Mouse (Mus musculus) hindbrain, embryonic 14.5 days (tissue): Measurements from ENCODE around the gene Tlr7. TPM values are rescaled to one million over a fixed set of nuclear protein-coding genes. Genes with fewer than 3 reads are reported as not detected.
"Not testable (repeated sequence)": the region's sequence is repeated elsewhere in the genome, so short reads cannot be mapped to it uniquely, and the experiment has no call there.

Experiments used
- ATAC-seq: fragments of 200-750 bp; cut with Nextera tagmentation; 2 replicates; pipeline ENCODE4 v1.8.0; 2017; ENCODE audit warnings: moderate number of reproducible peaks, mild to moderate bottlenecking, moderate TSS enrichment, moderate library complexity; ENCODE audit not compliant: low FRiP score
- DNase-seq: peaks from one replicate; pipeline ENCODE4 v3.0.0-alpha.2; 2015; ENCODE audit warnings: low spot score
- H3K27ac ChIP-seq: fragments of 300-500 bp; sonication (generic); 2 replicates; pipeline ENCODE4 v1.5.1; 2014; ENCODE audit warnings: mild to moderate bottlenecking, moderate library complexity
- H3K27me3 ChIP-seq: fragments of 300-500 bp; sonication (generic); 2 replicates; pipeline ENCODE4 v1.6.1; 2014; ENCODE audit warnings: mild to moderate bottlenecking, low read length, mixed read lengths; ENCODE audit not compliant: control insufficient read depth, insufficient read depth
- H3K36me3 ChIP-seq: fragments of 300-500 bp; sonication (generic); replicated peaks from 2 replicates; pipeline ENCODE4 v1.6.1; 2014; ENCODE audit not compliant: control insufficient read depth, insufficient read depth
- H3K4me1 ChIP-seq: fragments of 300-500 bp; sonication (generic); replicated peaks from 2 replicates; pipeline ENCODE4 v1.6.1; 2014; ENCODE audit warnings: antibody characterized with exemption, low read length, mixed read lengths; ENCODE audit not compliant: control insufficient read depth, insufficient read depth
- H3K4me2 ChIP-seq: fragments of 300-500 bp; sonication (generic); replicated peaks from 2 replicates; pipeline ENCODE4 v1.6.1; 2014; ENCODE audit warnings: mild to moderate bottlenecking, moderate library complexity
- H3K4me3 ChIP-seq: fragments of 300-500 bp; sonication (generic); replicated peaks from 2 replicates; pipeline ENCODE4 v1.5.1; 2014; ENCODE audit warnings: mild to moderate bottlenecking, low read length
- H3K9ac ChIP-seq: fragments of 300-500 bp; sonication (generic); 2 replicates; pipeline ENCODE4 v1.6.1; 2014
- H3K9me3 ChIP-seq: fragments of 300-500 bp; sonication (generic); 2 replicates; pipeline ENCODE4 v1.6.1; 2016; ENCODE audit warnings: low read length; ENCODE audit not compliant: control insufficient read depth
- WGBS: fragments of 180-500 bp; shearing (Covaris S2); extraction: QIAGEN DNeasy Blood & Tissue Kit; methylation state at CpG from one replicate; pipeline ENCODE4 v1.1.7; 2014; 5-methylcytosine and 5-hydroxymethylcytosine counted together
- polyA plus RNA-seq: library from polyadenylated mRNA; unstranded; fragments of >200 nt; fragmentation: Nextera tagmentation; extraction: Ambion mirVana; gene quantifications from 2 replicates; pipeline ENCODE4 v1.2.1, GENCODE M21; 2014

Gene Tlr7
- polyA plus RNA-seq: 0.86 and 0.91 TPM in 2 replicates

GRCm38 (mm10) chrX:167330399-167330798 is at the start of gene Tlr7:
Gene Tlr7 (minus strand): TSS chrX:167330558.
- WGBS: 87% methylated on average over 6 of the region's 6 CpGs
- H3K9ac ChIP-seq: no peak within 1 kb of the TSS
- DNase-seq (no peak), ATAC-seq (no peak)
- peaks cover 33% of the 10 kb centered on the region for H3K27me3 ChIP-seq
- no peak within 1 kb of the TSS for H3K4me2 ChIP-seq
- no peaks in the 10 kb centered on the region for H3K9me3 ChIP-seq
- no peaks in the 10 kb centered on the region for H3K36me3 ChIP-seq
- H3K4me1 ChIP-seq: no peaks in the 10 kb centered on the region
- H3K4me3 ChIP-seq: no peak within 1 kb of the TSS
- H3K27ac ChIP-seq: no peak within 1 kb of the TSS

GRCm38 (mm10) chrX:167380073-167380472 is 49.7 kb upstream of the Tlr7 start:
- ATAC-seq (no peak), DNase-seq (no peak)
- H3K27me3 ChIP-seq: peaks cover 25% of the 10 kb centered on the region
- no peaks in the 10 kb centered on the region for H3K9me3 ChIP-seq
- H3K36me3 ChIP-seq: no peaks in the 10 kb centered on the region
- no peak overlapping the region for H3K9ac ChIP-seq
- WGBS: 58% methylated on average over 4 of the region's 4 CpGs
- no peak overlapping the region for H3K4me3 ChIP-seq
- H3K27ac ChIP-seq: no peak overlapping the region
- H3K4me2 ChIP-seq: no peak overlapping the region
- no peaks in the 10 kb centered on the region for H3K4me1 ChIP-seq

- not testable (repeated sequence) for H3K9ac ChIP-seq, H3K4me1 ChIP-seq, H3K27ac ChIP-seq, H3K36me3 ChIP-seq, H3K4me2 ChIP-seq, DNase-seq, H3K4me3 ChIP-seq, H3K27me3 ChIP-seq, H3K9me3 ChIP-seq, ATAC-seq
- WGBS: 92% methylated on average over 3 of the region's 3 CpGs
Observed at GRCm38 (mm10) chrX:167361231-167361630, 30.9 kb upstream of the Tlr7 start.

GRCm38 (mm10) chrX:167359704-167360103 is 29.3 kb upstream of the Tlr7 start:
- Histone ChIP-seq H3K27me3 (peaks cover 4% of the 10 kb centered on the region; the same call in 1 of the 2 replicates), H3K4me2 (no peak overlapping the region), H3K27ac (no peak overlapping the region), H3K36me3 (no peaks in the 10 kb centered on the region), H3K4me1 (no peaks in the 10 kb centered on the region), H3K4me3 (no peak overlapping the region), H3K9ac (no peak overlapping the region), H3K9me3 (no peaks in the 10 kb centered on the region)
- no peak for ATAC-seq
- DNase-seq: no peak
- WGBS: 92% methylated on average over 7 of the region's 7 CpGs

- Histone ChIP-seq H3K27me3 (peaks cover 4% of the 10 kb centered on the region; the same call in 1 of the 2 replicates), H3K9ac (no peak overlapping the region), H3K9me3 (no peaks in the 10 kb centered on the region), H3K36me3 (no peaks in the 10 kb centered on the region), H3K27ac (no peak overlapping the region), H3K4me1 (no peaks in the 10 kb centered on the region), H3K4me2 (no peak overlapping the region), H3K4me3 (no peak overlapping the region)
- no peak for ATAC-seq
- 83% methylated on average over 2 of the region's 2 CpGs for WGBS
- DNase-seq: no peak
Observed at GRCm38 (mm10) chrX:167357415-167357814, 27.1 kb upstream of the Tlr7 start.

GRCm38 (mm10) chrX:167355965-167356364 is 25.6 kb upstream of the Tlr7 start:
- no peak overlapping the region for H3K9ac ChIP-seq
- H3K4me2 ChIP-seq: no peak overlapping the region
- H3K9me3 ChIP-seq: no peaks in the 10 kb centered on the region
- no peak overlapping the region for H3K4me3 ChIP-seq
- H3K27me3 ChIP-seq: peaks cover 11% of the 10 kb centered on the region; the same call in 1 of the 2 replicates
- H3K36me3 ChIP-seq: no peaks in the 10 kb centered on the region
- no peak for DNase-seq
- no peaks in the 10 kb centered on the region for H3K4me1 ChIP-seq
- 95% methylated on average over 3 of the region's 3 CpGs for WGBS
- no peak for ATAC-seq
- H3K27ac ChIP-seq: no peak overlapping the region

GRCm38 (mm10) chrX:167353617-167354016 is 23.3 kb upstream of the Tlr7 start:
- Histone ChIP-seq H3K9me3 (no peaks in the 10 kb centered on the region), H3K4me2 (no peak overlapping the region), H3K27ac (no peak overlapping the region), H3K36me3 (no peaks in the 10 kb centered on the region), H3K4me3 (no peak overlapping the region), H3K27me3 (peaks cover 15% of the 10 kb centered on the region; the same call in 1 of the 2 replicates), H3K4me1 (no peaks in the 10 kb centered on the region), H3K9ac (no peak overlapping the region)
- 90% methylated on average over 2 of the region's 2 CpGs for WGBS
- ATAC-seq: no peak
- no peak for DNase-seq

GRCm38 (mm10) chrX:167346440-167346839 is 16.1 kb upstream of the Tlr7 start:
- Histone ChIP-seq H3K4me3 (no peak overlapping the region), H3K27me3 (peaks cover 39% of the 10 kb centered on the region), H3K4me1 (no peaks in the 10 kb centered on the region), H3K27ac (no peak overlapping the region), H3K9ac (no peak overlapping the region), H3K4me2 (no peak overlapping the region), H3K9me3 (no peaks in the 10 kb centered on the region), H3K36me3 (no peaks in the 10 kb centered on the region)
- 79% methylated on average over 1 of the region's 1 CpGs for WGBS
- ATAC-seq: no peak
- DNase-seq: no peak

- 96% methylated on average over 1 of the region's 1 CpGs for WGBS
- Histone ChIP-seq H3K9ac (no peak overlapping the region), H3K9me3 (no peaks in the 10 kb centered on the region), H3K27me3 (peaks cover 38% of the 10 kb centered on the region), H3K4me1 (no peaks in the 10 kb centered on the region), H3K4me2 (no peak overlapping the region), H3K27ac (no peak overlapping the region), H3K36me3 (no peaks in the 10 kb centered on the region), H3K4me3 (no peak overlapping the region)
- ATAC-seq: no peak
- DNase-seq: no peak
Observed at GRCm38 (mm10) chrX:167344356-167344755, 14.0 kb upstream of the Tlr7 start.

- Histone ChIP-seq H3K4me3 (no peak overlapping the region), H3K4me2 (no peak overlapping the region), H3K4me1 (no peaks in the 10 kb centered on the region), H3K27me3 (peaks cover 23% of the 10 kb centered on the region), H3K27ac (no peak overlapping the region), H3K9me3 (no peaks in the 10 kb centered on the region), H3K9ac (no peak overlapping the region), H3K36me3 (no peaks in the 10 kb centered on the region)
- DNase-seq (no peak), ATAC-seq (no peak)
- 94% methylated on average over 3 of the region's 3 CpGs for WGBS
Observed at GRCm38 (mm10) chrX:167341811-167342210, 11.5 kb upstream of the Tlr7 start.
